Mouse (Mus musculus) heart, postnatal 36 days (tissue): ENCODE measurements around the gene Adh1. TPM values are rescaled to one million over a fixed set of nuclear protein-coding genes. Genes with fewer than 3 reads are reported as not detected.

Experiments used
- DNase-seq, 2 experiments: peaks; one replicate each; pipeline ENCODE4 v3.0.0; 2021 to 2022
- intact Hi-C: fragments of 180-260 bp; cut with DNase I; formaldehyde crosslinking; loops from one replicate; pipeline ENCODE4 v1.15.1; 2025
- total RNA-seq, 2 experiments: library from RNA; stranded (reverse); gene quantifications; 2 replicates each; pipeline ENCODE4 v1.2.3; 2021

The Adh1 gene
- 10 to 100 TPM; 36.9 to 67.4 TPM for total RNA-seq

- no peak for DNase-seq
- intact Hi-C loops = no loop called here
These were observed at the start of gene Adh1 for GRCm38 (mm10) chr3:138260721-138261669. Adh1 (plus strand) TSS chr3:138260991.

GRCm38 (mm10) chr3:138212431-138212951 lies 48.3 kb upstream of the Adh1 start:
- intact Hi-C loops = no loop called here
- no peak for DNase-seq

- DNase-seq = no peak
- intact Hi-C loops = no loop called here
These were observed 45.3 kb upstream of the Adh1 start for GRCm38 (mm10) chr3:138215395-138215989.

- intact Hi-C loops = no loop called here
- DNase-seq = no peak
These were observed 44.7 kb upstream of the Adh1 start for GRCm38 (mm10) chr3:138216091-138216490.

GRCm38 (mm10) chr3:138217631-138218264 lies 43.0 kb upstream of the Adh1 start, which contains the start of gene Adh7:
Adh7 (plus strand) TSS chr3:138217760.
- no peak for DNase-seq
- intact Hi-C loops = no loop called here

- DNase-seq = no peak
- intact Hi-C loops = no loop called here
These were observed 39.7 kb upstream of the Adh1 start for GRCm38 (mm10) chr3:138221116-138221515.

GRCm38 (mm10) chr3:138222511-138222910 lies 38.3 kb upstream of the Adh1 start:
- intact Hi-C loops = loop anchor here (2.0 kb wide), 2 partner anchors 24 to 210 kb away; no protein-coding TSS in a partner anchor
- no peak for DNase-seq

- DNase-seq = peak; percentile 67 to 68
- intact Hi-C loops = loop anchor here (1.0 to 2.0 kb wide), 3 partner anchors 24 to 210 kb away; no protein-coding TSS in a partner anchor
These were observed 37.8 kb upstream of the Adh1 start for GRCm38 (mm10) chr3:138222952-138223351.

GRCm38 (mm10) chr3:138224363-138224954 lies 36.3 kb upstream of the Adh1 start:
- intact Hi-C loops = no loop called here

GRCm38 (mm10) chr3:138225331-138225730 lies 35.5 kb upstream of the Adh1 start:
- intact Hi-C loops = no loop called here
- DNase-seq = no peak

More at GRCm38 (mm10) chr3:138224363-138224954, 36.3 kb upstream of the Adh1 start:
- DNase-seq = no peak

GRCm38 (mm10) chr3:138225853-138226252 lies 34.9 kb upstream of the Adh1 start:
- DNase-seq = no peak
- intact Hi-C loops = no loop called here

GRCm38 (mm10) chr3:138226476-138226875 lies 34.3 kb upstream of the Adh1 start:
- intact Hi-C loops = no loop called here
- DNase-seq = no peak

GRCm38 (mm10) chr3:138227082-138227481 lies 33.7 kb upstream of the Adh1 start:
- intact Hi-C loops = no loop called here
- no peak for DNase-seq

- intact Hi-C loops = no loop called here
- DNase-seq = no peak
These were observed 33.0 kb upstream of the Adh1 start for GRCm38 (mm10) chr3:138227782-138228181.

GRCm38 (mm10) chr3:138229448-138229847 lies 31.3 kb upstream of the Adh1 start:
- intact Hi-C loops = no loop called here
- DNase-seq = no peak

GRCm38 (mm10) chr3:138230266-138230665 lies 30.5 kb upstream of the Adh1 start:
- intact Hi-C loops = no loop called here
- DNase-seq = no peak

- DNase-seq = no peak
- intact Hi-C loops = no loop called here
These were observed 29.3 kb upstream of the Adh1 start for GRCm38 (mm10) chr3:138231531-138231930.

- no peak for DNase-seq
- intact Hi-C loops = no loop called here
These were observed 24.1 kb upstream of the Adh1 start for GRCm38 (mm10) chr3:138236546-138237163.

- no peak for DNase-seq
- intact Hi-C loops = no loop called here
These were observed 22.7 kb upstream of the Adh1 start for GRCm38 (mm10) chr3:138238046-138238445.

- intact Hi-C loops = no loop called here
- no peak for DNase-seq
These were observed 21.3 kb upstream of the Adh1 start for GRCm38 (mm10) chr3:138239461-138239860.
